Mouse (Mus musculus): ENCODE results near the gene Ubxn2a. TPM values are rescaled to one million over a fixed set of nuclear protein-coding genes. Genes with fewer than 3 reads are reported as not detected.
A peak's percentile ranks its signal among the peaks of the same experiment; 100 is the strongest.
"Not testable (repeated sequence)": the region's sequence is repeated elsewhere in the genome, so short reads cannot be mapped to it uniquely, and the experiment has no call there.

Gene Ubxn2a
- polyA plus RNA-seq, 1 experiment from 2014 or later, result 22.0 TPM

- DNase-seq (no peak), ATAC-seq (no peak)
- no peak for TF ChIP-seq CTCF (IDR thresholded peaks at IDR 0.05; ENCODE audit: low read depth)
- Histone ChIP-seq H3K27me3 (ENCODE audit: insufficient read depth, low read length) (no peaks in the 10 kb centered on the region), H3K4me3 (ENCODE audit: low read depth, low read length) (peak overlapping the region; percentile 76), H3K36me3 (replicated peaks; ENCODE audit: insufficient read depth, low read length) (no peaks in the 10 kb centered on the region), H3K9me3 (ENCODE audit: low read length) (no peaks in the 10 kb centered on the region), H3K4me1 (ENCODE audit: insufficient read depth) (peaks cover 18% of the 10 kb centered on the region; the same call in 1 of the 2 replicates), H3K27ac (ENCODE audit: low read depth) (no peak overlapping the region), H3K9ac (replicated peaks) (no peak overlapping the region), H3K4me2 (ENCODE audit: low read depth, low read length) (peak overlapping the region; percentile 79; the same call in 1 of the 2 replicates)
- 89% methylated on average over 7 of the region's 7 CpGs for WGBS (ENCODE audit: insufficient replicate concordance)
These were observed 886 bp upstream of the Ubxn2a start for GRCm38 (mm10) chr12:4908391-4908790.

- 19% methylated on average over 7 of the region's 7 CpGs for WGBS (ENCODE audit: insufficient replicate concordance)
- no peak for TF ChIP-seq CTCF (IDR thresholded peaks at IDR 0.05; ENCODE audit: low read depth)
- TF ChIP-seq EP300 (IDR thresholded peaks at IDR 0.05; ENCODE audit: low read depth), result no peak
- no peak for ATAC-seq
- H3K9ac ChIP-seq (replicated peaks), result peak overlapping the region; percentile 85
- no peaks in the 10 kb centered on the region; the same call in 1 of the 2 replicates for H3K36me3 ChIP-seq (replicated peaks; ENCODE audit: insufficient read depth, low read length)
- H3K4me1 ChIP-seq (ENCODE audit: insufficient read depth), result peaks cover 18% of the 10 kb centered on the region; the same call in 1 of the 2 replicates
- peak overlapping the region; percentile 79 for H3K4me2 ChIP-seq (ENCODE audit: low read depth, low read length)
- H3K4me3 ChIP-seq (ENCODE audit: low read depth, low read length), result peak overlapping the region; percentile 76
- peak overlapping the region; percentile 95 for H3K27ac ChIP-seq (ENCODE audit: low read depth)
- DNase-seq, result no peak
- H3K27me3 ChIP-seq (ENCODE audit: insufficient read depth, low read length), result no peaks in the 10 kb centered on the region
- H3K9me3 ChIP-seq (ENCODE audit: low read length), result no peaks in the 10 kb centered on the region
These were observed 1.0 kb downstream of the Ubxn2a start for GRCm38 (mm10) chr12:4906476-4906875.

- Histone ChIP-seq H3K36me3 (replicated peaks; ENCODE audit: insufficient read depth, low read length) (no peaks in the 10 kb centered on the region; the same call in 1 of the 2 replicates), H3K4me2 (ENCODE audit: low read depth, low read length) (peak overlapping the region; percentile 79), H3K9ac (replicated peaks) (peak overlapping the region; percentile 85), H3K27ac (ENCODE audit: low read depth) (no peak overlapping the region), H3K4me3 (ENCODE audit: low read depth, low read length) (peak overlapping the region; percentile 76), H3K9me3 (ENCODE audit: low read length) (no peaks in the 10 kb centered on the region), H3K4me1 (ENCODE audit: insufficient read depth) (peaks cover 18% of the 10 kb centered on the region; the same call in 1 of the 2 replicates), H3K27me3 (ENCODE audit: insufficient read depth, low read length) (no peaks in the 10 kb centered on the region)
- DNase-seq (no peak), ATAC-seq (no peak)
- TF ChIP-seq CTCF (IDR thresholded peaks at IDR 0.05; ENCODE audit: low read depth) (peak; percentile 50), EP300 (IDR thresholded peaks at IDR 0.05; ENCODE audit: low read depth) (no peak)
- WGBS (ENCODE audit: insufficient replicate concordance), result 71% methylated on average over 7 of the region's 7 CpGs
These were observed 1.6 kb downstream of the Ubxn2a start for GRCm38 (mm10) chr12:4905946-4906345.

GRCm38 (mm10) chr12:4898024-4898423 is 9.5 kb downstream of the Ubxn2a start:
- Histone ChIP-seq H3K9ac (replicated peaks) (no peak overlapping the region), H3K4me3 (ENCODE audit: low read depth, low read length) (no peak overlapping the region), H3K27ac (ENCODE audit: low read depth) (no peak overlapping the region), H3K4me1 (ENCODE audit: insufficient read depth) (no peaks in the 10 kb centered on the region), H3K9me3 (ENCODE audit: low read length) (no peaks in the 10 kb centered on the region), H3K36me3 (replicated peaks; ENCODE audit: insufficient read depth, low read length) (peaks cover 10% of the 10 kb centered on the region), H3K4me2 (ENCODE audit: low read depth, low read length) (no peak overlapping the region), H3K27me3 (ENCODE audit: insufficient read depth, low read length) (no peaks in the 10 kb centered on the region)
- ATAC-seq (no peak), DNase-seq (no peak)
- WGBS (ENCODE audit: insufficient replicate concordance), result 92% methylated on average over 5 of the region's 5 CpGs
- TF ChIP-seq EP300 (IDR thresholded peaks at IDR 0.05; ENCODE audit: low read depth), result no peak
- no peak for TF ChIP-seq CTCF (IDR thresholded peaks at IDR 0.05; ENCODE audit: low read depth)

GRCm38 (mm10) chr12:4889891-4890290 is 17.6 kb downstream of the Ubxn2a start:
- Histone ChIP-seq H3K27me3 (ENCODE audit: insufficient read depth, low read length) (no peaks in the 10 kb centered on the region), H3K9ac (replicated peaks) (no peak overlapping the region), H3K4me3 (ENCODE audit: low read depth, low read length) (no peak overlapping the region), H3K36me3 (replicated peaks; ENCODE audit: insufficient read depth, low read length) (peaks cover 32% of the 10 kb centered on the region), H3K9me3 (ENCODE audit: low read length) (no peaks in the 10 kb centered on the region), H3K27ac (ENCODE audit: low read depth) (no peak overlapping the region), H3K4me1 (ENCODE audit: insufficient read depth) (no peaks in the 10 kb centered on the region), H3K4me2 (ENCODE audit: low read depth, low read length) (no peak overlapping the region)
- 74% methylated on average over 1 of the region's 1 CpGs for WGBS (ENCODE audit: insufficient replicate concordance)
- DNase-seq (no peak), ATAC-seq (no peak)
- no peak for TF ChIP-seq EP300 (IDR thresholded peaks at IDR 0.05; ENCODE audit: low read depth)

GRCm38 (mm10) chr12:4889251-4889650 is 18.3 kb downstream of the Ubxn2a start:
- H3K9me3 ChIP-seq (ENCODE audit: low read length), result no peaks in the 10 kb centered on the region
- DNase-seq (no peak), ATAC-seq (no peak)
- no peak overlapping the region for H3K4me2 ChIP-seq (ENCODE audit: low read depth, low read length)
- H3K4me3 ChIP-seq (ENCODE audit: low read depth, low read length), result no peak overlapping the region
- no peaks in the 10 kb centered on the region for H3K4me1 ChIP-seq (ENCODE audit: insufficient read depth)
- H3K27ac ChIP-seq (ENCODE audit: low read depth), result no peak overlapping the region
- H3K27me3 ChIP-seq (ENCODE audit: insufficient read depth, low read length), result no peaks in the 10 kb centered on the region
- 87% methylated on average over 2 of the region's 2 CpGs for WGBS (ENCODE audit: insufficient replicate concordance)
- peaks cover 35% of the 10 kb centered on the region for H3K36me3 ChIP-seq (replicated peaks; ENCODE audit: insufficient read depth, low read length)
- TF ChIP-seq CTCF (IDR thresholded peaks at IDR 0.05; ENCODE audit: low read depth), result no peak
- TF ChIP-seq EP300 (IDR thresholded peaks at IDR 0.05; ENCODE audit: low read depth), result no peak
- H3K9ac ChIP-seq (replicated peaks), result no peak overlapping the region

- H3K27ac ChIP-seq (ENCODE audit: low read depth), result no peak overlapping the region
- H3K9me3 ChIP-seq (ENCODE audit: low read length), result no peaks in the 10 kb centered on the region
- DNase-seq (no peak), ATAC-seq (peak; percentile 54)
- TF ChIP-seq EP300 (IDR thresholded peaks at IDR 0.05; ENCODE audit: low read depth), result no peak
- no peak for TF ChIP-seq CTCF (IDR thresholded peaks at IDR 0.05; ENCODE audit: low read depth)
- peaks cover 33% of the 10 kb centered on the region for H3K36me3 ChIP-seq (replicated peaks; ENCODE audit: insufficient read depth, low read length)
- H3K4me1 ChIP-seq (ENCODE audit: insufficient read depth), result no peaks in the 10 kb centered on the region
- H3K9ac ChIP-seq (replicated peaks), result no peak overlapping the region
- no peak overlapping the region for H3K4me3 ChIP-seq (ENCODE audit: low read depth, low read length)
- no peaks in the 10 kb centered on the region for H3K27me3 ChIP-seq (ENCODE audit: insufficient read depth, low read length)
- H3K4me2 ChIP-seq (ENCODE audit: low read depth, low read length), result no peak overlapping the region
These were observed 18.8 kb downstream of the Ubxn2a start for GRCm38 (mm10) chr12:4888739-4889138.

- not testable (repeated sequence) for H3K27me3 ChIP-seq (ENCODE audit: insufficient read depth, low read length); H3K4me2 ChIP-seq (ENCODE audit: low read depth, low read length); DNase-seq; H3K27ac ChIP-seq (ENCODE audit: low read depth); H3K4me1 ChIP-seq (ENCODE audit: insufficient read depth); H3K4me3 ChIP-seq (ENCODE audit: low read depth, low read length); H3K9ac ChIP-seq (replicated peaks); ATAC-seq; H3K9me3 ChIP-seq (ENCODE audit: low read length)
- 93% methylated on average over 4 of the region's 4 CpGs for WGBS (ENCODE audit: insufficient replicate concordance)
- H3K36me3 ChIP-seq (replicated peaks; ENCODE audit: insufficient read depth, low read length), result peaks cover 30% of the 10 kb centered on the region
These were observed 20.9 kb downstream of the Ubxn2a start for GRCm38 (mm10) chr12:4886581-4886980.
